Mouse (Mus musculus) adrenal gland, postnatal 10 days (tissue): ENCODE measurements around the gene Mapk1. TPM values are rescaled to one million over a fixed set of nuclear protein-coding genes. Genes with fewer than 3 reads are reported as not detected.
"Not testable (repeated sequence)": the region's sequence is repeated elsewhere in the genome, so short reads cannot be mapped to it uniquely, and the experiment has no call there.

Source experiments
- DNase-seq: peaks from one replicate; pipeline ENCODE4 v3.0.0; 2021; ENCODE audit warnings: mixed read lengths
- long read RNA-seq, 2 experiments: library from polyadenylated mRNA; stranded (forward); transcript quantifications; one replicate each; pipeline ENCODE4 v2.0.0; 2021
- total RNA-seq, 2 experiments: library from RNA; stranded (reverse); gene quantifications; 2 replicates each; pipeline ENCODE4 v1.2.3; 2021

Gene Mapk1
- total RNA-seq, result 100 to 1,000 TPM; 154 to 160 TPM
- long read RNA-seq, experiment 1, full-length matches to known transcripts, result 60 of 105 reads
- long read RNA-seq, experiment 1, partial matches to known transcripts, result 22 of 105 reads
- long read RNA-seq, experiment 1, other reads (novel, unspliced or antisense), result 23 of 105 reads
- long read RNA-seq, experiment 2, full-length matches to known transcripts, result 31 of 39 reads
- long read RNA-seq, experiment 2, partial matches to known transcripts, result 2 of 39 reads
- long read RNA-seq, experiment 2, other reads (novel, unspliced or antisense), result 6 of 39 reads

- DNase-seq, result peak; percentile 97
These were observed at the start of gene Mapk1 for GRCm38 (mm10) chr16:16983131-16983533. Gene Mapk1, plus strand, starts transcription at chr16:16983382.

- no peak for DNase-seq
These were observed 43.6 kb upstream of the Mapk1 start for GRCm38 (mm10) chr16:16939543-16939942.

GRCm38 (mm10) chr16:16941078-16941477 is 42.1 kb upstream of the Mapk1 start:
- DNase-seq, result no peak

- DNase-seq, result no peak
These were observed 24.6 kb upstream of the Mapk1 start for GRCm38 (mm10) chr16:16958575-16958974.

- DNase-seq, result no peak
These were observed 23.3 kb upstream of the Mapk1 start for GRCm38 (mm10) chr16:16959907-16960306.

- no peak for DNase-seq
These were observed 18.0 kb upstream of the Mapk1 start for GRCm38 (mm10) chr16:16965149-16965548.

GRCm38 (mm10) chr16:16966290-16966689 is 16.9 kb upstream of the Mapk1 start:
- no peak for DNase-seq

GRCm38 (mm10) chr16:16978061-16978460 is 5.1 kb upstream of the Mapk1 start:
- DNase-seq, result no peak

GRCm38 (mm10) chr16:16978765-16979164 is 4.4 kb upstream of the Mapk1 start:
- no peak for DNase-seq

- no peak for DNase-seq
These were observed 546 bp upstream of the Mapk1 start for GRCm38 (mm10) chr16:16982636-16983035.

GRCm38 (mm10) chr16:16983534-16984422 is 596 bp downstream of the Mapk1 start:
- DNase-seq, result peak; percentile 67

GRCm38 (mm10) chr16:16984423-16984941 is 1.3 kb downstream of the Mapk1 start:
- no peak for DNase-seq

GRCm38 (mm10) chr16:16987248-16987647 is 4.1 kb downstream of the Mapk1 start:
- DNase-seq, result peak; percentile 27

- DNase-seq, result no peak
These were observed 5.7 kb downstream of the Mapk1 start for GRCm38 (mm10) chr16:16988842-16989241.

GRCm38 (mm10) chr16:16990021-16990420 is 6.8 kb downstream of the Mapk1 start:
- DNase-seq, result no peak

GRCm38 (mm10) chr16:16994426-16995052 is 11.4 kb downstream of the Mapk1 start:
- DNase-seq, result no peak

GRCm38 (mm10) chr16:16996121-16996729 is 13.0 kb downstream of the Mapk1 start:
- DNase-seq, result not testable (repeated sequence)

GRCm38 (mm10) chr16:17001109-17001508 is 17.9 kb downstream of the Mapk1 start:
- DNase-seq, result no peak

GRCm38 (mm10) chr16:17007070-17007469 is 23.9 kb downstream of the Mapk1 start:
- no peak for DNase-seq

GRCm38 (mm10) chr16:17010036-17010435 is 26.9 kb downstream of the Mapk1 start:
- DNase-seq, result no peak

- no peak for DNase-seq
These were observed 29.4 kb downstream of the Mapk1 start for GRCm38 (mm10) chr16:17012583-17012982.
